Mouse (Mus musculus) ES-E14 (cell line): ENCODE data around the gene Nrarp.

Experiments used
- HCFC1 ChIP-seq: IDR thresholded peaks from 2 replicates; pipeline ENCODE4 v1.6.1; 2012; ENCODE audit warnings: low read length, inconsistent platforms, borderline replicate concordance; ENCODE audit not compliant: insufficient read depth
- ZNF384 ChIP-seq: IDR thresholded peaks from 2 replicates; pipeline ENCODE4 v1.6.1; 2012; ENCODE audit warnings: low read depth, low read length, inconsistent platforms

GRCm38 (mm10) chr2:25176573-25176972 lies 4.0 kb upstream of the Nrarp start:
- TF ChIP-seq ZNF384: no peak
- no peak for TF ChIP-seq HCFC1
